Mouse (Mus musculus) heart, postnatal 0 days (tissue): Measurements from ENCODE around the gene Nebl.

ENCODE experiments used
- CTCF ChIP-seq: IDR thresholded peaks from 2 replicates; pipeline ENCODE4 v1.5.1; 2016; ENCODE audit warnings: antibody characterized with exemption, control low read depth, low read depth
- EP300 ChIP-seq: IDR thresholded peaks from 2 replicates; pipeline ENCODE4 v1.6.1; 2016; ENCODE audit warnings: antibody characterized with exemption, low read depth

GRCm38 (mm10) chr2:17690264-17690663, 41.0 kb downstream of the Nebl start:
- TF ChIP-seq EP300 (no peak), CTCF (no peak)
